Mouse (Mus musculus): Measurements from ENCODE around the gene Mrpl12. TPM values are rescaled to one million over a fixed set of nuclear protein-coding genes. Genes with fewer than 3 reads are reported as not detected.

Gene Mrpl12
- polyA plus RNA-seq, 1 experiment from 2014 or later = 166 TPM

- no peak within 1 kb of the TSS for H3K27ac ChIP-seq
- ATAC-seq (replicated peaks; ENCODE audit: low FRiP score) = 0 out of 2 replicates have a peak, but pooled peaks have one; percentile 43
- peaks cover 18% of the 10 kb centered on the region for H3K4me1 ChIP-seq
- no peaks in the 10 kb centered on the region for H3K36me3 ChIP-seq
- peak within 1 kb of the TSS; percentile 42 for H3K4me3 ChIP-seq (replicated peaks)
- H3K9ac ChIP-seq = peak within 1 kb of the TSS; percentile 49
- H3K4me2 ChIP-seq = peak within 1 kb of the TSS; percentile 77
- WGBS = 9% methylated on average over 56 of the region's 62 CpGs
- no peaks in the 10 kb centered on the region for H3K9me3 ChIP-seq (replicated peaks)
- peaks cover 77% of the 10 kb centered on the region for H3K27me3 ChIP-seq
These were observed 45.9 kb downstream of the Mrpl12 start, which contains the start of gene Gcgr for GRCm38 (mm10) chr11:120530085-120530964. Gene Gcgr, plus strand, starts transcription at chr11:120530699.

- 22% methylated on average over 9 of the region's 9 CpGs for WGBS
- Histone ChIP-seq H3K4me3 (replicated peaks) (0 out of 2 replicates have a peak overlapping the region, but pooled peaks have one; percentile 42), H3K9ac (no peak overlapping the region), H3K27me3 (peaks cover 77% of the 10 kb centered on the region), H3K4me1 (peaks cover 18% of the 10 kb centered on the region), H3K9me3 (replicated peaks) (no peaks in the 10 kb centered on the region), H3K27ac (no peak overlapping the region), H3K4me2 (peak overlapping the region; percentile 77; the same call in 1 of the 2 replicates), H3K36me3 (no peaks in the 10 kb centered on the region)
- no peak for ATAC-seq (replicated peaks; ENCODE audit: low FRiP score)
These were observed 47.2 kb downstream of the Mrpl12 start for GRCm38 (mm10) chr11:120531646-120532045.

GRCm38 (mm10) chr11:120534093-120534492 is 49.7 kb downstream of the Mrpl12 start:
- H3K27me3 ChIP-seq = peaks cover 60% of the 10 kb centered on the region
- WGBS = 86% methylated on average over 8 of the region's 8 CpGs
- H3K36me3 ChIP-seq = no peaks in the 10 kb centered on the region

GRCm38 (mm10) chr11:120535145-120535544 is 50.7 kb downstream of the Mrpl12 start:
- Histone ChIP-seq H3K9ac (no peak overlapping the region), H3K27me3 (peaks cover 49% of the 10 kb centered on the region), H3K36me3 (no peaks in the 10 kb centered on the region), H3K4me3 (replicated peaks) (no peak overlapping the region), H3K4me1 (peaks cover 40% of the 10 kb centered on the region), H3K9me3 (replicated peaks) (no peaks in the 10 kb centered on the region), H3K27ac (no peak overlapping the region), H3K4me2 (no peak overlapping the region)
- no peak for ATAC-seq (replicated peaks; ENCODE audit: low FRiP score)
- WGBS = 76% methylated on average over 3 of the region's 3 CpGs

More at GRCm38 (mm10) chr11:120534093-120534492, 49.7 kb downstream of the Mrpl12 start:
- Histone ChIP-seq H3K4me2 (no peak overlapping the region), H3K9ac (no peak overlapping the region), H3K9me3 (replicated peaks) (no peaks in the 10 kb centered on the region), H3K4me3 (replicated peaks) (no peak overlapping the region), H3K4me1 (peaks cover 32% of the 10 kb centered on the region), H3K27ac (no peak overlapping the region)
- ATAC-seq (replicated peaks; ENCODE audit: low FRiP score) = no peak

GRCm38 (mm10) chr11:120535804-120536203 is 51.4 kb downstream of the Mrpl12 start:
- no peak for ATAC-seq (replicated peaks; ENCODE audit: low FRiP score)
- no peak overlapping the region for H3K4me2 ChIP-seq
- no peak overlapping the region for H3K4me3 ChIP-seq (replicated peaks)
- no peak overlapping the region for H3K9ac ChIP-seq
- no peaks in the 10 kb centered on the region for H3K9me3 ChIP-seq (replicated peaks)
- H3K36me3 ChIP-seq = no peaks in the 10 kb centered on the region
- 80% methylated on average over 3 of the region's 3 CpGs for WGBS
- H3K27me3 ChIP-seq = peaks cover 43% of the 10 kb centered on the region
- no peak overlapping the region for H3K27ac ChIP-seq
- H3K4me1 ChIP-seq = peaks cover 40% of the 10 kb centered on the region

GRCm38 (mm10) chr11:120538485-120538884 is 54.1 kb downstream of the Mrpl12 start:
- WGBS = 58% methylated on average over 3 of the region's 3 CpGs
- Histone ChIP-seq H3K9me3 (replicated peaks) (no peaks in the 10 kb centered on the region), H3K4me2 (no peak overlapping the region), H3K9ac (no peak overlapping the region), H3K27ac (peak overlapping the region; percentile 95), H3K4me3 (replicated peaks) (no peak overlapping the region), H3K4me1 (peaks cover 34% of the 10 kb centered on the region), H3K36me3 (peaks cover 23% of the 10 kb centered on the region), H3K27me3 (peaks cover 16% of the 10 kb centered on the region)
- ATAC-seq (replicated peaks; ENCODE audit: low FRiP score) = 0 out of 2 replicates have a peak, but pooled peaks have one; percentile 0

Other genes with a start within 250 kb of the Mrpl12 start
- gene Actg1, start 136.1 kb upstream of the Mrpl12 start, polyA plus RNA-seq (2015; fragmentation: Nextera tagmentation; extraction: Ambion mirVana) = 2,367 and 2,520 TPM in 2 replicates
- 1.1 and 1.2 TPM in 2 replicates for gene Fscn2, start 123.1 kb upstream of the Mrpl12 start, polyA plus RNA-seq (2015; fragmentation: Nextera tagmentation; extraction: Ambion mirVana)
- gene Faap100, start 105.8 kb upstream of the Mrpl12 start, polyA plus RNA-seq (2015; fragmentation: Nextera tagmentation; extraction: Ambion mirVana) = 33.1 and 41.9 TPM in 2 replicates
- 33.5 and 34.8 TPM in 2 replicates for gene Nploc4, start 46.9 kb upstream of the Mrpl12 start, polyA plus RNA-seq (2015; fragmentation: Nextera tagmentation; extraction: Ambion mirVana)
- gene Tspan10, start 42.0 kb upstream of the Mrpl12 start, polyA plus RNA-seq (2015; fragmentation: Nextera tagmentation; extraction: Ambion mirVana) = not detected in 2 replicates
- 0.28 and 0.38 TPM in 2 replicates for gene Pde6g, start 31.1 kb upstream of the Mrpl12 start, polyA plus RNA-seq (2015; fragmentation: Nextera tagmentation; extraction: Ambion mirVana)
- 13.1 and 13.8 TPM in 2 replicates for gene Oxld1, start 26.5 kb upstream of the Mrpl12 start, polyA plus RNA-seq (2015; fragmentation: Nextera tagmentation; extraction: Ambion mirVana)
- gene Ccdc137, start 26.5 kb upstream of the Mrpl12 start, polyA plus RNA-seq (2015; fragmentation: Nextera tagmentation; extraction: Ambion mirVana) = 40.5 and 41.9 TPM in 2 replicates
- 42.7 and 53.3 TPM in 2 replicates for gene Arl16, start 17.0 kb upstream of the Mrpl12 start, polyA plus RNA-seq (2015; fragmentation: Nextera tagmentation; extraction: Ambion mirVana)
- gene Slc25a10, start 7.2 kb downstream of the Mrpl12 start, polyA plus RNA-seq (2015; fragmentation: Nextera tagmentation; extraction: Ambion mirVana) = 84.6 and 91.9 TPM in 2 replicates
- gene Gcgr, start 46.1 kb downstream of the Mrpl12 start, polyA plus RNA-seq (2015; fragmentation: Nextera tagmentation; extraction: Ambion mirVana) = 2.4 and 2.6 TPM in 2 replicates
- gene Mcrip1, start 65.1 kb downstream of the Mrpl12 start, polyA plus RNA-seq (2015; fragmentation: Nextera tagmentation; extraction: Ambion mirVana) = 199 and 212 TPM in 2 replicates
- 0.49 and 1.4 TPM in 2 replicates for gene Ppp1r27, start 66.5 kb downstream of the Mrpl12 start, polyA plus RNA-seq (2015; fragmentation: Nextera tagmentation; extraction: Ambion mirVana)
- gene P4hb, start 88.6 kb downstream of the Mrpl12 start, polyA plus RNA-seq (2015; fragmentation: Nextera tagmentation; extraction: Ambion mirVana) = 718 and 736 TPM in 2 replicates
- 588 and 644 TPM in 2 replicates for gene Arhgdia, start 97.0 kb downstream of the Mrpl12 start, polyA plus RNA-seq (2015; fragmentation: Nextera tagmentation; extraction: Ambion mirVana)
- 494 TPM in 2 replicates for gene Alyref, start 113.8 kb downstream of the Mrpl12 start, polyA plus RNA-seq (2015; fragmentation: Nextera tagmentation; extraction: Ambion mirVana)
- gene Anapc11, start 113.8 kb downstream of the Mrpl12 start, polyA plus RNA-seq (2015; fragmentation: Nextera tagmentation; extraction: Ambion mirVana) = 193 and 206 TPM in 2 replicates
- gene Npb, start 123.9 kb downstream of the Mrpl12 start, polyA plus RNA-seq (2015; fragmentation: Nextera tagmentation; extraction: Ambion mirVana) = 24.4 and 25.2 TPM in 2 replicates
- 118 and 140 TPM in 2 replicates for gene Pcyt2, start 133.3 kb downstream of the Mrpl12 start, polyA plus RNA-seq (2015; fragmentation: Nextera tagmentation; extraction: Ambion mirVana)
- 32.7 and 33.9 TPM in 2 replicates for gene Sirt7, start 140.6 kb downstream of the Mrpl12 start, polyA plus RNA-seq (2015; fragmentation: Nextera tagmentation; extraction: Ambion mirVana)
- gene Mafg, start 149.0 kb downstream of the Mrpl12 start, polyA plus RNA-seq (2015; fragmentation: Nextera tagmentation; extraction: Ambion mirVana) = 32.2 and 35.9 TPM in 2 replicates
- 25.4 and 29.3 TPM in 2 replicates for gene Pycr1, start 159.2 kb downstream of the Mrpl12 start, polyA plus RNA-seq (2015; fragmentation: Nextera tagmentation; extraction: Ambion mirVana)
- 0.28 and 0.29 TPM in 2 replicates for gene Myadml2, start 163.5 kb downstream of the Mrpl12 start, polyA plus RNA-seq (2015; fragmentation: Nextera tagmentation; extraction: Ambion mirVana)
- 5.2 and 7.7 TPM in 2 replicates for gene Notum, start 176.6 kb downstream of the Mrpl12 start, polyA plus RNA-seq (2015; fragmentation: Nextera tagmentation; extraction: Ambion mirVana)
- 127 and 144 TPM in 2 replicates for gene Aspscr1, start 188.4 kb downstream of the Mrpl12 start, polyA plus RNA-seq (2015; fragmentation: Nextera tagmentation; extraction: Ambion mirVana)
- 164 and 176 TPM in 2 replicates for gene Cenpx, start 229.1 kb downstream of the Mrpl12 start, polyA plus RNA-seq (2015; fragmentation: Nextera tagmentation; extraction: Ambion mirVana)
- gene Lrrc45, start 229.3 kb downstream of the Mrpl12 start, polyA plus RNA-seq (2015; fragmentation: Nextera tagmentation; extraction: Ambion mirVana) = 52.9 and 66.0 TPM in 2 replicates
- gene Rac3, start 236.9 kb downstream of the Mrpl12 start, polyA plus RNA-seq (2015; fragmentation: Nextera tagmentation; extraction: Ambion mirVana) = 27.6 and 31.0 TPM in 2 replicates
- gene Dcxr, start 242.7 kb downstream of the Mrpl12 start, polyA plus RNA-seq (2015; fragmentation: Nextera tagmentation; extraction: Ambion mirVana) = 31.9 and 32.1 TPM in 2 replicates
- gene Cbr2, start 247.5 kb downstream of the Mrpl12 start, polyA plus RNA-seq (2015; fragmentation: Nextera tagmentation; extraction: Ambion mirVana) = 2.4 and 3.4 TPM in 2 replicates